Mouse (Mus musculus): ENCODE results near the gene Zwilch.

DNA sequence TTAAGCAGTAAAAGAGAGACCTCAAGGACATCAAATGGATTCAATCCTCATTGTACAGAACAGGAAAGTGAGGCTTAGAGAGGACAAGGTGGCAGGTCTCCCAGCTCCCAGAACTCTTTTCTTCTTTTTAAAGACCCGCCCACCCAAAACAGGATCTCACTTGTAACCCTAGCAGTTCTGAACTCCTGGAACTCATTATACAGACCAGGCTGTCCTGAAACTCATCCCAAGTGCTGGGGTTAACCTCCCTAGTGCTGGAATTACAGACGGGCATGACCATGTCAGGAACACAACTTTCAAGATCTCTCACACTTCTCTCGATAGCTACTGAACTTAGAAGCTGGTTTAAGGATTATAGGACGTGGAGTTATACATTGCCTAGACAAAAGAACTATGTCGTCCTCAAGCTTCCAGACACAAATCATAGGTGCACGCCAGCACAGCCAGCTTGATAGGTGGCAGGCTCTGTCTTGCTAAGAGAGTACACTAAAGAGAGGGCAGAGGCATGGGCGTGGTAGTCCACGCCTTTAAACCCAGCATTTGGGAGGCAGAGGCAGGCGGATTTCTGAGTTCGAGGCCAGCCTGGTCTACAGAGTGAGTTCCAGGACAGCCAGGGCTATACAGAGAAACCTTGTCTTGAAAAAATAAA lies 47.0 kb upstream of the Zwilch start:
- TF ChIP-seq GATA1 (IDR thresholded peaks at IDR 0.05; ENCODE audit: borderline replicate concordance, low read length) (no peak), FLI1 (IDR thresholded peaks at IDR 0.05; ENCODE audit: low read length) (no peak)
